Mouse (Mus musculus) cortical plate, adult 2 months (tissue): ENCODE measurements around the gene Ltb4r2.

Source experiments
- CTCF ChIP-seq: fragments of 200-500 bp; IDR thresholded peaks from 2 replicates; pipeline ENCODE4 v1.5.1; 2011; ENCODE audit warnings: mild to moderate bottlenecking, control low read depth, low read length; ENCODE audit not compliant: insufficient read depth; ENCODE audit errors: extremely low read depth
- POLR2A ChIP-seq: fragments of 200-500 bp; IDR thresholded peaks from 2 replicates; pipeline ENCODE4 v1.6.1; 2011; ENCODE audit warnings: mild to moderate bottlenecking, low read length, control low read depth; ENCODE audit not compliant: insufficient read depth; ENCODE audit errors: extremely low read depth

DNA sequence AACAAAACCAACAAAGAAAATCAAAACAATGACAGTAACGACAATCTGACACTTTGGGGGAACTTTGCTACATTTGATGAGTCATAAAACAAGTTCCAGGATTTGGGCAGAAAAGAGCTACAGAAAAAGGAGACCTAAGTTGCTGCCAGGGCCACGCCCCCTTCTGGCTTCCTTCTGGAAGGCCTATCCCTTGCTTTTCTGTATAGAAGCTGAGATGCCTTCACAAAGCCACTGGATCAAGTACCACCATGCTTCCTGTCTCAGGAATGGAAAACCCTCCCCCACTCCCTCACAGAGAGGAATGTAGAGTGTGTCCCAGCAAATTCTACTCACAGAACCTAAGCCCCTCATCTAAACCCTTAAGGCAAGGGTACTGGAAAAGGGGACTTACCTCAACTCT is 32.7 kb downstream of the Ltb4r2 start:
- TF ChIP-seq CTCF: no peak
- no peak for TF ChIP-seq POLR2A
